Mouse (Mus musculus) ES-Bruce4 (cell line): ENCODE data around the gene Ccne1. TPM values are rescaled to one million over a fixed set of nuclear protein-coding genes. Genes with fewer than 3 reads are reported as not detected.
A peak's percentile ranks its signal among the peaks of the same experiment; 100 is the strongest.

Source experiments
- H3K27ac ChIP-seq: 2 replicates; pipeline ENCODE4 v1.5.1; 2012; ENCODE audit warnings: low read length, inconsistent platforms; ENCODE audit not compliant: insufficient read depth
- H3K27me3 ChIP-seq: 2 replicates; pipeline ENCODE4 v1.6.1; 2012; ENCODE audit warnings: mild to moderate bottlenecking, low read length, inconsistent platforms; ENCODE audit not compliant: control insufficient read depth, poor library complexity, insufficient read depth, severe bottlenecking
- H3K36me3 ChIP-seq: 2 replicates; pipeline ENCODE4 v1.6.1; 2012; ENCODE audit warnings: inconsistent platforms, mild to moderate bottlenecking, low read length, moderate library complexity; ENCODE audit not compliant: control insufficient read depth, poor library complexity, insufficient read depth, severe bottlenecking
- H3K4me1 ChIP-seq: one replicate; pipeline ENCODE4 v1.8.1; 2011; ENCODE audit warnings: low read length; ENCODE audit not compliant: control insufficient read depth, insufficient read depth
- H3K4me3 ChIP-seq: 2 replicates; pipeline ENCODE4 v1.5.1; 2011; ENCODE audit warnings: low read depth, mild to moderate bottlenecking, low read length
- H3K9ac ChIP-seq: 2 replicates; pipeline ENCODE4 v1.6.1; 2012; ENCODE audit warnings: low read depth, mild to moderate bottlenecking, inconsistent platforms; ENCODE audit not compliant: poor library complexity, severe bottlenecking
- H3K9me3 ChIP-seq: replicated peaks from 2 replicates; pipeline ENCODE4 v1.6.1; 2012; ENCODE audit warnings: mild to moderate bottlenecking, low read length, inconsistent platforms; ENCODE audit not compliant: control insufficient read depth, poor library complexity, insufficient read depth, severe bottlenecking
- CTCF ChIP-seq: IDR thresholded peaks from one replicate; pipeline ENCODE4 v1.8.1; 2011; ENCODE audit warnings: low read depth, low read length
- EP300 ChIP-seq: IDR thresholded peaks from 2 replicates; pipeline ENCODE4 v1.6.1; 2011; ENCODE audit warnings: low read depth, low read length; ENCODE audit not compliant: insufficient read depth
- POLR2A ChIP-seq: IDR thresholded peaks from one replicate; pipeline ENCODE4 v1.8.1; 2011; ENCODE audit warnings: low read length; ENCODE audit not compliant: insufficient read depth
- polyA plus RNA-seq: library from polyadenylated mRNA; stranded (reverse); fragments of >200 nt; gene quantifications from 2 replicates; pipeline ENCODE4 v1.2.4, GENCODE M21; 2011; ENCODE audit warnings: low read depth; ENCODE audit not compliant: missing spikeins, insufficient read depth, insufficient read length

Gene Ccne1
- 94.4 and 105 TPM in 2 replicates for polyA plus RNA-seq

GRCm38 (mm10) chr7:38107371-38108259, at the start of gene Ccne1:
Gene Ccne1, minus strand, starts transcription at chr7:38107534.
- Histone ChIP-seq H3K36me3 (peaks cover 25% of the 10 kb centered on the region), H3K9me3 (no peaks in the 10 kb centered on the region), H3K9ac (peak within 1 kb of the TSS; percentile 96), H3K4me3 (peak within 1 kb of the TSS; percentile 98), H3K27ac (peak within 1 kb of the TSS; percentile 59), H3K27me3 (no peaks in the 10 kb centered on the region), H3K4me1 (peaks cover 4% of the 10 kb centered on the region)
- TF ChIP-seq CTCF: no peak
- peak; percentile 43 for TF ChIP-seq POLR2A

- Histone ChIP-seq H3K9me3 (no peaks in the 10 kb centered on the region), H3K27me3 (no peaks in the 10 kb centered on the region)
These were observed 48.5 kb upstream of the Ccne1 start for GRCm38 (mm10) chr7:38155829-38156228.

GRCm38 (mm10) chr7:38152571-38152970, 45.2 kb upstream of the Ccne1 start:
- H3K4me1 ChIP-seq: no peaks in the 10 kb centered on the region
- no peaks in the 10 kb centered on the region for H3K27me3 ChIP-seq
- TF ChIP-seq EP300: no peak
- H3K9me3 ChIP-seq: no peaks in the 10 kb centered on the region
- H3K9ac ChIP-seq: no peak overlapping the region
- no peaks in the 10 kb centered on the region for H3K36me3 ChIP-seq
- H3K4me3 ChIP-seq: no peak overlapping the region
- H3K27ac ChIP-seq: no peak overlapping the region

More at GRCm38 (mm10) chr7:38155829-38156228, 48.5 kb upstream of the Ccne1 start:
- Histone ChIP-seq H3K4me3 (no peak overlapping the region), H3K36me3 (no peaks in the 10 kb centered on the region), H3K4me1 (no peaks in the 10 kb centered on the region), H3K27ac (no peak overlapping the region), H3K9ac (no peak overlapping the region)
- no peak for TF ChIP-seq EP300
- no peak for TF ChIP-seq POLR2A
- no peak for TF ChIP-seq CTCF

- no peak overlapping the region for H3K9ac ChIP-seq
- no peak overlapping the region for H3K27ac ChIP-seq
- H3K9me3 ChIP-seq: no peaks in the 10 kb centered on the region
- H3K36me3 ChIP-seq: no peaks in the 10 kb centered on the region
- no peaks in the 10 kb centered on the region for H3K27me3 ChIP-seq
- no peaks in the 10 kb centered on the region for H3K4me1 ChIP-seq
- TF ChIP-seq CTCF (no peak), EP300 (no peak), POLR2A (no peak)
- no peak overlapping the region for H3K4me3 ChIP-seq
These were observed 44.5 kb upstream of the Ccne1 start for GRCm38 (mm10) chr7:38151706-38152312.

GRCm38 (mm10) chr7:38147477-38147876, 40.1 kb upstream of the Ccne1 start:
- no peak overlapping the region for H3K27ac ChIP-seq

GRCm38 (mm10) chr7:38141747-38142545, 34.6 kb upstream of the Ccne1 start:
- H3K27me3 ChIP-seq: no peaks in the 10 kb centered on the region
- H3K9ac ChIP-seq: no peak overlapping the region
- TF ChIP-seq CTCF (peak; percentile 91), EP300 (no peak)
- H3K9me3 ChIP-seq: no peaks in the 10 kb centered on the region
- no peaks in the 10 kb centered on the region for H3K4me1 ChIP-seq
- H3K27ac ChIP-seq: no peak overlapping the region
- no peak overlapping the region for H3K4me3 ChIP-seq
- H3K36me3 ChIP-seq: no peaks in the 10 kb centered on the region

More at GRCm38 (mm10) chr7:38147477-38147876, 40.1 kb upstream of the Ccne1 start:
- H3K36me3 ChIP-seq: no peaks in the 10 kb centered on the region
- no peaks in the 10 kb centered on the region for H3K4me1 ChIP-seq
- no peak for TF ChIP-seq EP300
- no peak for TF ChIP-seq POLR2A
- peak; percentile 67 for TF ChIP-seq CTCF
- H3K27me3 ChIP-seq: no peaks in the 10 kb centered on the region
- no peak overlapping the region for H3K4me3 ChIP-seq
- H3K9me3 ChIP-seq: no peaks in the 10 kb centered on the region
- no peak overlapping the region for H3K9ac ChIP-seq
